Mouse (Mus musculus): Measurements from ENCODE around the gene Nupl1. TPM values are rescaled to one million over a fixed set of nuclear protein-coding genes. Genes with fewer than 3 reads are reported as not detected.
A peak's percentile ranks its signal among the peaks of the same experiment; 100 is the strongest.

Nupl1 gene
- polyA plus RNA-seq, 1 experiment from 2014 or later = not detected

MicroRNAs within 50 kb of the gene (microRNA counts, 519-probe panel; counts per million panel counts)
- 104 counts per million, percentile 35 among the panel's probes with 10 or more counts for microRNA mmu-miR-719

Small RNA genes lying within 50 kb of the gene (microRNA-seq; reads per million reads assigned to microRNA genes)
- not detected for gene Mir719

Other genes starting within 250 kb of the Nupl1 start
- 1.3 and 1.5 TPM in 2 replicates for gene Atp8a2, start 54.3 kb downstream of the Nupl1 start, polyA plus RNA-seq (2015; fragmentation: Nextera tagmentation; extraction: Ambion mirVana)
- gene Gm49336, start 76 bp upstream of the Nupl1 start, polyA plus RNA-seq (2015; fragmentation: Nextera tagmentation; extraction: Ambion mirVana) = 52.1 and 53.7 TPM in 2 replicates
- gene Mtmr6, start 13.8 kb upstream of the Nupl1 start, polyA plus RNA-seq (2015; fragmentation: Nextera tagmentation; extraction: Ambion mirVana) = 34.3 and 35.9 TPM in 2 replicates
- 1.7 and 1.8 TPM in 2 replicates for gene Amer2, start 121.8 kb upstream of the Nupl1 start, polyA plus RNA-seq (2015; fragmentation: Nextera tagmentation; extraction: Ambion mirVana)

All from kidney, embryonic 16.5 days (tissue).